Mouse (Mus musculus) urinary bladder, postnatal 36 days (tissue): ENCODE measurements around the gene Xpo4.
A peak's percentile ranks its signal among the peaks of the same experiment; 100 is the strongest.

Experiments
- DNase-seq, 2 experiments: peaks; one replicate each; pipeline ENCODE4 v3.0.0; 2022; ENCODE audit warnings: low spot score in 2 of 2, mixed read lengths in 1 of 2

Xpo4 gene

DNA sequence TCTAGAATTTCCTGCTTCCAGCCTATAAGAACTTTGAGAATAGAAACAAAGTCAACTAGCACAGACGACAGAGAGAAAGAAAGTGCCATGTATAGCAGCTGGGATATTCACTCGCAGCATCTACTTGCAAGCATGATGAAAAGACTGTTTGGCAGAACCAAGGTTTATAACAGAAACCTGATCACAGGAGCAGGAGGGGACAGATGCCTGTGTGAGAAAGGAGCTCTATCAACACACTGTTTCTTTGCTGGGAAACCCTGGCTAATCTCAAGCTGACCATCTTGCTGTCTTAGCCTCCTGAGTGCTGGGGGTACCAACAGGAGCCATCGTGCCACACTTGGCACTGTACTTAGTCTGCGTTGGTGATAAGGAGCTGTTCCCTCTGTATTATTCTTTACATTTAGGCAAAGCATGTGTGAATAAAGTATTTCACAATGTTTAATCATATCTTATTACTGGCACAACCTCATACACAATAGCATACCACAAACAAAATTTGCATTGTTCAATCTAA is 55.4 kb downstream of the Xpo4 start:
- DNase-seq = no peak

DNA sequence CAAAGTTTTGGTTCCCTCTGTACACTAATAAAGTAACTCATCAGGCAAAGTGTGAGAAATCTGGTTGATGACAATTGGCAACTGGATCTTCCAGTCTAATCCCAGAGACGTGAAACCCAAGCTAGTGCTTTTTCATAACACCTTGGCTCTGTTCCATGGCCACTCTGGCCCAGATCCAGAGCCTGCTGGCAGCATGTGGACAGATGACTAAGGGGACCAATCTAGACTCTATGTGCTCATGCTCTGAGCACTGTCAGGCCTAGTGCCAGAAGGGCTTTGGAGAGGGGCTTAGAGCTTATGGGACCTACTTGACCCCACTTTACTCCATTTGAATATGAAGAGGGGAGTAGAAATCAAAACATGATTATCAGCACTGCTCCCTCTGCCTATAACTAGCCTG is 57.7 kb downstream of the Xpo4 start:
- peak; percentile 78 to 92 for DNase-seq

DNA sequence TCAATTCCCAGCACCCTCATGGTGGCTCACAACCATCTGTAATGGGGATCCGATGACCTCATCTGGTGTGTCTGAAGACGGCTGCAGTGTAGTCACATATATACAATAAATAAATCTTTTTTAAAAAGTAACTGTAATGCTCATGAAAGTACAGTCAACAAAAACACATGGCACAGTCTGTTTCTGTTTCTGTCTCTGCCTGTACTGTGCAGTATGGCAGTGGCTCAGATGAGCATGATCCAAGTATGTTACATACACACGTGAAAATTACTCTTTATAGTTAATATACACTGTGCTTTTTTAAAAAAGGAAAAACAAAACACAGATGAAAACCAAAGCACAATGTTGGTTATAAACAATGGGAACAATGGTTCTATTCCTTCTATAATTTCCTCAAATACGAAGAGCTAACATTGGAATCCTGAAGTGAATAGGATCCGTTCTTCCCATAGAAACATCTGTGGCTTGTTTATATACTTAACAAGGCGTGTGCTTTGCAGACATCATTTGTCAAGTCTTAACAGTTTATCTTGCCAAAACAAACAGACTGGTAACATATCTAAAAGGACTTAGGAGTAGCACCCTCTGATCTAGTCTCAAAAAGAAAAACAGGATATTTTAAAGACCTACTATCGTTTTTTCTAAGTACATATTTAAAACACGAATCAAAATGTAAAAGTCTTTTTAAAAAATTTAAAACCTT is 58.4 kb downstream of the Xpo4 start:
- no peak for DNase-seq

DNA sequence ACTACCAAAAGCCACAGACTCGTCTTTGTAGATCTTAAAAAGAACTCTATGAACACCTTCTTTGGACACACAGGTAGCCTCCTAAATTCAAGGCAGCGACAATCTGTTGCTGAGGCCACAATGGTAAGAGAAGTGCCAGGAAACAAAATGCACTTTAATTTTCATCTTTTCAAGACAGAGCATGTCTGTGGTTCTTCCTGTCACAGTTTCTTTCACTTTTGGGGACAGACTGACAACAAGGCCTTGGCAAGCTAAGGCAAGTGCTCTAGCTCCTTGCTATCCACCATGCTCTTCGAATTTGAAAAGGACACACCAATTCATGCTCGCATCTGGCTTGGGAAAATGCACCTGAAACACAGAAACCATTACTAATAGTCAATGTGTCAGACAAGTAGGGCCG is 72.0 kb downstream of the Xpo4 start:
- DNase-seq = no peak

DNA sequence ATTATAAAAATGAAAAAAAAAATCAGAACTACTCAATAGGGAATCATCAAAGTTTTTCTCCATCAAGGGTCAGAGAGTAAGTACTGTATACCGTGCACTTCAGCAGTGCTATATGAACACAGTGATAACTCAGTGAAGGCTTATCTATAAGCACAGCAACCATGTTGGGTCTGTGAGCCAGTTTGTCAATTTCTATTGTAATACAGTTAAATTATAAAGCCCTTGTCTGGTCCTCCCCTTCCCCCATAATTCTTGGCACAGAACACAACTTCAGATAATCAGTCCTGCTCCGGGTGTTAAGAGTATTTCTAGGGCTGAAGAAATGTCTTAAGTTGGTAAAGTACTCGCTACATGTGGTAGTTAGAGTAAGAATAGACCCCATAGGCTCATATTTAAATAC is 73.4 kb downstream of the Xpo4 start:
- DNase-seq = no peak

DNA sequence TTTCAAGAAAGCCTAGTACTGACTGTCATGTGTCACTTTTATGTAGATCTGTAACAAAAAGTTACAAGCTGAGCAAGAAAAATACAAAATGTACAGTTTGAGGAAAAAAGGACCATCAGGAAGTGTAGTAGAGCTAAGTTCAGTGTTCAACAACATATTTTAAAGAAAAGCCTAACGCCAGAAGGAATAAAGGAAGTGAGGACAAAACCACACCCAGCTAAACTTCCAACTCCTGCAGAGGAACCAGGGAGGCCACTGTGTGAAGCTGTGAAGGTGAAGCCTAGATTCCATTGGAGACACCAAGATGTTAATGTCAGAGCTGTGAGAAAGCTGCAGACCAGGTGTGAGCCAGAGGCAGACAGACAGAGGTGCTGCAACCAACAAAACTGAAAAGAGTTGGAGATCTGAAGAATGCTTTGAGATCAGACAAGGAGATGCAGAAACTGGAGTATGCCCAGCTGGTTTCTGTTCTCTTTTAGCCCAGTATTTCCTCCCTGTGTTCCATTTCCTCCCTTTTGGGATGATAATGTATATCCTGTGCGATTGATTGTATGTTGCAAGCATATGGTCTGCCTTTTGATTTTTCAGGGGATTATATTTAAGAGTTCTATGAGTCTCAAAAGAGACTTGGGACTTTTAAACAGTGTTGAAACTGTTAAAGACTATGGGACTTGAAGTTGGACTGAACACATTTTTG is 88.7 kb downstream of the Xpo4 start:
- no peak for DNase-seq

DNA sequence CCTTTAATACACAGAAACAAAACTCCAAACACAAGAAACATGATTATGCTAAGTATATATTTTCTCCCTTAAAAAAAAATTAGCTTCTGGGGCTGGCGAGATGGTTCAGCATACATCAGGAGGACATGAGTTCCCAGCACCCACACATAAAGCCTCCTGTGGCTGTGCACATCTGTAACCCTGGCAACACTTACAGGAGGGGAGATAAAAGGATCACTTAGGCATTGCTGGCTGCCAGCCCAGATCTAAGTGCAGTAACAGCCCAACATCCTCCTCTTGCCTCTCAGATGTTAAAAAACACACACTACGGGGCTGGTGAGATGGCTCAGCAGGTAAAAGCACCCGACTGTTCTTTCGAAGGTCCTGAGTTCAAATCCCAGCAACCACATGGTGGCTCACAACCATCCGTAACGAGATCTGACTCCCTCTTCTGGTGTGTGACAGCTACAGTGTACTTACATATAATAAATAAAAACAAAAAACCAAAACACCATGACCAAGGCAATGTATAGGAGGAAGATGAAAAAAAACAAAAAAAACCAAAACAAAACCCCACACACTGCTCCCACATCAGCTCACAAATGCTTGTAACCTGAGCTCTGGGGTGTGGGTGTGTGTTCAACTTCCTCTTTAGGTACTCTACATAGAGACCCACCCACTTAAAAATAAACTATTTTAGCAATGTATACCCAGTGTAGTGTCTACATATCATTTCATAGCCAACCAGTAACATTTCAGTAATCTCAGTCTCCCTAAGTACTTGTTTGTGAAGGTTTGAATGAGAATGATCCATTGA is 90.2 kb downstream of the Xpo4 start:
- DNase-seq = no peak

DNA sequence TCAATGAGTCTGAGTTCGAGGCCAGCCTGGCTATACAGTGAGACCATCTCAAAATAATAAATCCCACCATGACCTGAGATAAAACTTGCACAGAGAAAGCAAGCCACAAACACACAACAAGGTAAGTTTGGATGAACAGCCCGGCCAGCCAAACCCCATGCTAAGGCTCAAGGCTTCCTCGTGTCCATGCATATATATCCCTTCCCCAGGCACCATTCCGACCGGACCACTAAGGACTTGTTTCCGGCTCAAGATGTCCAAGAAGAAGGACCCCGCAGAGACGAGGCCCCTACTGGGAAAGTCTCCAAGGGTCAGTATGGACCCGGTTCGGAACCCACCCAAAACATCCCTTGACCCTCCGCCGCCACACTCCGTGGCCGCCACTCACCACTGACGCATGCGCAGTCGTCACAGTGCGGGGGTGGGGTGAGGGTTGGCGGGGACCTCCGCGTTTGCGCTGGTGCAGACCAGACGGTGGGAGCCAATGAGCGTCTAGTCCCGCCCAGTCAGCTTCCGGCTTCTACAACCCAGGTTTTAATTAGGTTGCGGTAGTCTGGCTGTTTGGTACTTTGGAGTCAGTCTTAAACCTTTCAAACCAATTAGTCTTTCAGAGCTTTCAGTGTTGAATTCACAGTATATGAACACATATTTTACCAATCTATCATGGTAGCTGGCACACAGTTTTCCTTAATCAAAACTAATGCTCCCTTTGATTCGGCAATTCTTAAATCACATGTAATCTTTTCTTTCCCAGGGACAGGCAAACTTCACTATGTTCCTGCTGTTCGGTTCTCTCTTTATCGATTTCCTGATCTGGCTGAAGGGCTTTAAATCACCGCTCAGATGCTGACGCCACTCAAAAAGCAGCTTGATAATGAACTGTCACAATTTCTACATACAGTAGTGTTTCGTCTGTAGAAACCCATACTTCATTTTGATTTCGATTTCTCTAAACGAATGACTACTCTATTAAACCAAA is 93.8 kb downstream of the Xpo4 start, which contains the start of gene Eef1akmt1:
Gene Eef1akmt1 (minus strand): TSS at position 458 of the 979 bp plus-strand sequence.
- peak; percentile 94 to 95 for DNase-seq

DNA sequence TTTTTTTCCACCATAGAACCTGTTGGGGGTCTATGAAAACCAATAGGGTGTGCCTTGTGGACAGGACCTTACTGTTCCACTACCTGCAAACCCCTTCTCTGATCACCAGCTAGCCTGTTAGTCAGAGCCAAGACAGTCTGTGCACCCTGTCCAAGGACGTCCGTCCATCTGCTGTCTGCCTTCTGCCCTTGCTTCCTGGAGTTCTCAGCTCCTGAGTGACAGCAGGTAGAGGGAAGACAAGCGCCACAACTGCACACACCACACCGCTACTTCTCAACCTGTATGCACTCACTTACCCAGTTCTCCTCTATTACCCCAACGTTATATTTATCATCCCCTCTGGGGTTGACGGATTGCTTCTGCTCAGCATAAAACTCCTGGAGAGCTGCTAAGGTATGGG is 99.6 kb downstream of the Xpo4 start:
- DNase-seq = no peak

DNA sequence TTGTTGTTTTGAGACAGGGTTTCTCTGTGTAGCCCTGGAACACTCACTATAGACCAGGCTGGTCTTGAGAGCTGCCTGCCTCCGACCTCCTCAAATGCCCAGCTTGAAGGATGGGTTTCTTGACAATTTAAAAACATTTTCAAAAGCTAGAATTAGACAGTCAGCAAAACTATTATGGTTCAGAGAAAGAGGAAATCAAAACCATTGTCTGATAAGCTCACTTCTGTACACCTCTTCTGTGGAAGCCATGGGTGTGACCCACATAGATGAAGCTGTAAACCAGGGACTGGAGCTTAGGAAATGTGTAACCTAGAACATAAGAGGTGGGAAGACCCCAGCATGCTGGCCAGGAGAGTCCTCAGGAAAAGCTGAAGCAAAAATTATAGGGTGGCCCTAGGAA is 108.3 kb downstream of the Xpo4 start:
- DNase-seq = no peak

DNA sequence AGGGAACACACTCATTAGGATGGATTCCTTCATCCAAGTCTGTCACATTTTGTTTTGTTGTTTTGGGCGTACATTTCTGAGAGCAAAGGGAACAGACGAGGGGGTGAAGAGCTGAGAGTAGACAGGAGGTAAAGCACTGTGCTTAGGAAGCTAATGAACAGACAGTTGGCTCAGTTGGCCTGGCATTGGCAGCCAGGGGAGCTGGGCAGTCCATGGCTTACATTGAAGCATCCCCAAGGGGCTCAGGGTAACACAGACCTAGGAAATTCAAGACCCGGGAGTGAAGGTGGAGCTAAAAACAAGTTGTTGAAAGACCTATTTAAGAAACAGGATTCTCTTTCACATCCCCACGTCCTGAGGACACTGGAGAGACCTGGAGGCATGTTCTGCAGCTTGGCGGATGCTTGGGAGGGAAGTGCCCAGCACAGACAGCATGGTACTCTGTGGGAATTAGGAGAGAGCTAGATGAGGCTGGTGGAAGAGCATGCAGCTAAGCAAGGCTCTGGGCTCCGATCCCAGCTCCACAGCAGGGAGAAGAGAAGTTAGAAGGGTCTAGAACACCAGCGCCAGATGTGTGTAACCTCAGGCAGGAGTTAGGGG is 109.7 kb downstream of the Xpo4 start:
- DNase-seq = no peak

DNA sequence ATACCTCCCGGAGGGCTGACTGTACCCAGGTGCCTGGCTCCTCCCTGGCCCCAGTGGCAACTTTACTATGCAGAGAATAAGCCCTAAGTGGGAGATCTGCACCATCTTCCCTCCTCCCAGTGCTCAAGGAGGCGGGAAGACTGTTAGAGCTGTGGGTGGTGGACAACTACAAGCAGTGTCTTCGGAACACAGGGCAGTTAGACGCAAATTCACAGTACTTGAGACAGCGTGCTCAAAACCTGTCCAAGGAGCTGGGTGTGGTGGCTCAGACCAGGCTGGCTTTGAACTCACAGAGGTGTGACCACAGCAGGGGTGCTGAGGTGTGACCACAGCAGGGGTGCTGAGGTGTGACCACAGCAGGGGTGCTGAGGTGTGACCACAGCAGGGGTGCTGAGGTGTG is 110.8 kb downstream of the Xpo4 start:
- DNase-seq = no peak

DNA sequence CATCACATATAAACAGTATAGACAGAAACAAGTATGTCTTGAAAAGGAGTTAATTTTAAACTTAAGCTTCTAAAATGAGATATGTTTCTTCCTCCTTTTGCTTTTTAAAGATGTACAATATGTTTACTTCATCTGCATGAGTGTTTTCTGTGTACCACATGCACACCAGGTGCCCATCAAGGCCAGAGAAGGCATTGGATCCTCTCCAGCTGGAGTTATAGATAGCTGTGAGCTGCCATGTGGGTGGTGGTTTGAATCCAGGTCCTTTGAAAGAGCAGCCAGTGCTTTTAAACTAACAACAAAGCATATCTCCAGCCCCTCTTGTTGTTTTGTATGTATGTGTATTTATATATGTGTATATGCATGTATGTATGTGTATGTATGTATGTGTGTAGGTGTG is 112.3 kb downstream of the Xpo4 start:
- DNase-seq = no peak

DNA sequence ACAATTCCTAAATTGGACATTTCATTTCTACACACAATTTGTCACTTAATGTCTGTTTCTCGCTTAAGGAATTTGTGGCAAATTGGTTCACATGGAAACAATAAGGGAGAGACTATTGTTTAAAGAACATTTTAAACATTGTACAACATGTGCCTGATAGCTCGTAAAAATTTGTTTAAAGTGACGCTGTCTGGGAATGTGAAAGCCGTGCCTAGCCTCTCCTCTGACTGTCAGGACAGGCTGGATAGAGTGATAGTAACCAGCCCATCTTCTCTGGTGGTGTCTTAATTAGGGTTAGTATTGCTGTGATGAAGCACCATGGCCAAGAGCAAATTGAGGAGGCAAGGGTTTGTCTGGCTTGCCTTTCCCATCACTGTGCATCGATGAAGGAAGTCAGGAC is 118.2 kb downstream of the Xpo4 start:
- no peak for DNase-seq

DNA sequence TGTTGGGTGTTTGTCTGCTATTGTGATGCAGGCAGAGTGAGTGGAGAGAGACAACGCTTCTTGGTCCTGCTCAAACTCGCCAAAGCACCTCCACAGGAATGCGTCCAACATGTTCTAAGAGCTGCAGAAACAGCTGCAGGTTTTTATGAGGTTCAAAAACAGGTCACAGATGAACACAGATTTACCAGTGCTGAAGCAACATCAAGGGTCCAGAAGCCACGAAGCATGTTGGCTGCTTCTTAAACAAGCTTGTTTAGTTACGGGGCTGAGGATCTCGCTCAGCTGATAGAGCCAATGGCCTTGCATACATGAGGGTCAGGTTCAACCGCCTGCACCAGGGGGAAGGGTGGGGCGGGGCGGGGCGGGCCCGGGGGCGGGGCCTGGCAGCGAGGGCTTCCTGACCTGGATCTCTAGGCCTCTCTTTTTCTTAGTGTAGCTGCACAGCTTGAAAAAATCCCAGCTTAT is 118.6 kb downstream of the Xpo4 start:
- DNase-seq = peak; percentile 25 to 37

DNA sequence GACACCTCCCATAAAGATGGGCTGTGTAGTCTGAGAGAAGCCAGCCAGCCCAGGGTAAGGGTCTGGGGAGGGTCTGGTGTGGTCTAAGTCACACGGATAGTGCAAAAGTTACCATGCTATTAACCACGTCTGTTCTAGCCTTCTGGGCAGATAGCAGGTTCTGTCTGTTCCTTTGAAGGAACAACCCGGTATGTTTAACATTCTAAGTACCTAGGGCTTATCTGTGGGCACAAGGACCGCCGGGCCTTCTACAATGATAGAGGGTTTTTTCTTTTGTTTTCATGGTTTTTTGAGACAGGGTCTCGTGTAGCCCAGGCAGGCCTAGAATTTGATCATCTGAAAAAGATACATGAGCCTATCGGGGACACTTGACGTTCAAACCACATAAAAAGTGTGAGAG is 119.1 kb downstream of the Xpo4 start:
- DNase-seq = no peak

DNA sequence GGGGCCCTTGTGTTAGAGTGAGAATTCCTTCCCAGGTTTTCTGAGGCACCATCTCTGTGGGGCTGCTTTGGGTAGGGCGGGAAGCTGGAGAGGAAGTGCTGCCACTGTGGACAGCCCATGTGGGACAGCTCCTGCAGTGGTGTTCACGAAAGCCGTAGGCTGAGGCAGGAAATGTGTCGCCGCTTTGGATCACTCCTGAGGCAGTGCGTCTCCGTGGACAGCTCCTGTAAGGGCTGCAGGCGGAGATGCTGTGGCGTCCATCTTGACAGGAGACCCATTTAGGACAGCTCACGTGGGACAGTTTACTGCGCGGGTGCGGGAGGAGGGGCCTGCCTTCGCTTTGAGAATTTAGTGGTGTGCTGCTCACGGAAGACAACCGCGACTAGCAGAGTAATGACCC is 119.7 kb downstream of the Xpo4 start:
- no peak for DNase-seq

DNA sequence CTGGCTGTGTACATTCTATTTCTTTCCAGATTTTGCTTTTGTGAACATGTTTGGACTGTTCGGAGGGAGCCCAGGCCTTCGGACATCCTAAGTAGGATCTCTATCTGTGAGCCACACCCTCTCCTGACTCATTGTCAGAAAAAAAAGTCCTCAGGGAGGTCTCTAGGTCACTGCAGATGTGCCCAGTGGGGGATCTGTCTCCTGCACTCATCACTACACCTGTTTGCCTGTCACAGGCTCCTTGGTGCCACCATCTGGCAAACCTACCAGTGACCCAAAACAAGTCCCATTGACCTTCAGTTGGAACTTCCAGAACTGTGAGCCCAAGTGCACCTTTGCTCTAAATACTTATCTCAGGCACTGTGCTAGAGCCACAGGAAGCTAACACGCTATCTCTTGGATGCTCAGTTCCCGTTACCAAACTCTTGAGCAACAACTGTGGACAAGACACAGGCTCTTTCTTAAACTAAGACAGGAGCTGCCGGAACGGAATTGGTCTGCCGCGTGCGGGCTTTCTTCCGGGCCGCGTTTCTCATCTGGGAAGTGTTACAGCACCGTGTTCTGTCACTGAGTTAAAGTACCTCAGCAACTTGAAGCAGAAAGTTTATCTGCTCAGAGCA is 121.7 kb downstream of the Xpo4 start:
- no peak for DNase-seq

DNA sequence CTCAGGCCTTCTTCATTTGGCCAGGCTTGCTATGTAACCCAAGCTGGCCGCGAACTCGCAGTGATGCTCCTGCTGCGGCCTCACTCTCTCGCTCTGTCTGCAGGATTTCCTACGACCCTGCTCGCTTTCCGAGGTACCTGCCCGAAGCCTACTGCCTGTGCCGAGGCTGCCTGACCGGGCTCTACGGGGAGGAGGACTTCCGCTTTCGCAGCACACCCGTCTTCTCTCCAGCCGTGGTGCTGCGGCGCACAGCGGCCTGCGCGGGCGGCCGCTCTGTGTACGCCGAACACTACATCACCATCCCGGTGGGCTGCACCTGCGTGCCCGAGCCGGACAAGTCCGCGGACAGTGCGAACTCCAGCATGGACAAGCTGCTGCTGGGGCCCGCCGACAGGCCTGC is 123.0 kb downstream of the Xpo4 start:
- DNase-seq = no peak

DNA sequence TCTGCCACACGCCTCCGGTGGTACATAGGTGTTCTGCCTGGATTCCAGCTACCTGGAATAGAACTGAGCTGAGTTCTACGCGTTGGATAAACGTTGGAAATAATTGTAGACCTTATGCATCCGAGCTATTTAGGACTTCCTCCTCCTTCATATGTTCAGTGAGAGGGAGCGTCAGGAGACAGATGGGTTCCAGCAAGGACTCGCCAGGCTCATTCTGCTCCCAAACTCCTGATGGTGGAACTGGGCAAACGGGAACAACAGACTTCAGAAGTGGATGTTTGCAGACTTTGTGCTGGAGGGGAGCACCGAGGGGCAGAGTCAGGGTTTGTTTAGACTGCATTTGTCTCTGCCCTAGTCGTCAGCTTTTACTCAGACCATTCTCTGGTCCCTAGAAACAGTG is 124.5 kb downstream of the Xpo4 start:
- no peak for DNase-seq
